Mouse (Mus musculus) skeletal muscle tissue, adult 2 months (tissue): ENCODE data around the gene Elk3.
A peak's percentile ranks its signal among the peaks of the same experiment; 100 is the strongest.

ENCODE experiments used
- DNase-seq: peaks from one replicate; pipeline ENCODE4 v3.0.0-alpha.2; 2012; ENCODE audit warnings: low read depth, low spot score

Elk3 gene

GRCm38 (mm10) chr10:93332261-93332809 lies 21.4 kb upstream of the Elk3 start:
- no peak for DNase-seq

GRCm38 (mm10) chr10:93331543-93331942 lies 20.6 kb upstream of the Elk3 start:
- no peak for DNase-seq

GRCm38 (mm10) chr10:93328321-93328720 lies 17.4 kb upstream of the Elk3 start:
- no peak for DNase-seq

GRCm38 (mm10) chr10:93327187-93327586 lies 16.3 kb upstream of the Elk3 start:
- DNase-seq: no peak

- no peak for DNase-seq
Observed at GRCm38 (mm10) chr10:93326741-93327100, 15.8 kb upstream of the Elk3 start.

GRCm38 (mm10) chr10:93325804-93326740 lies 15.1 kb upstream of the Elk3 start:
- DNase-seq: no peak

GRCm38 (mm10) chr10:93325369-93325768 lies 14.4 kb upstream of the Elk3 start:
- no peak for DNase-seq

GRCm38 (mm10) chr10:93324438-93324837 lies 13.5 kb upstream of the Elk3 start:
- no peak for DNase-seq

GRCm38 (mm10) chr10:93323659-93324058 lies 12.7 kb upstream of the Elk3 start:
- DNase-seq: no peak

GRCm38 (mm10) chr10:93321763-93322162 lies 10.8 kb upstream of the Elk3 start:
- DNase-seq: no peak

- no peak for DNase-seq
Observed at GRCm38 (mm10) chr10:93320148-93320547, 9.2 kb upstream of the Elk3 start.

GRCm38 (mm10) chr10:93319526-93320063 lies 8.7 kb upstream of the Elk3 start:
- no peak for DNase-seq

- DNase-seq: no peak
Observed at GRCm38 (mm10) chr10:93316909-93317308, 6.0 kb upstream of the Elk3 start.

- DNase-seq: no peak
Observed at GRCm38 (mm10) chr10:93311576-93311975, 641 bp upstream of the Elk3 start.

- DNase-seq: no peak
Observed at GRCm38 (mm10) chr10:93309934-93310621, 857 bp downstream of the Elk3 start.

- DNase-seq: peak; percentile 41
Observed at GRCm38 (mm10) chr10:93309131-93309933, 1.6 kb downstream of the Elk3 start.

- DNase-seq: no peak
Observed at GRCm38 (mm10) chr10:93306367-93306766, 4.6 kb downstream of the Elk3 start.

GRCm38 (mm10) chr10:93305946-93306345 lies 5.0 kb downstream of the Elk3 start:
- no peak for DNase-seq

GRCm38 (mm10) chr10:93303231-93303630 lies 7.7 kb downstream of the Elk3 start:
- no peak for DNase-seq

- DNase-seq: no peak
Observed at GRCm38 (mm10) chr10:93301831-93302230, 9.1 kb downstream of the Elk3 start.

GRCm38 (mm10) chr10:93298208-93298607 lies 12.7 kb downstream of the Elk3 start:
- no peak for DNase-seq
